Mouse (Mus musculus): ENCODE measurements around the gene Zfp219.

- TF ChIP-seq POLR2A (IDR thresholded peaks at IDR 0.05; ENCODE audit: extremely low read depth, insufficient read depth, low read length) (no peak), CTCF (IDR thresholded peaks at IDR 0.05; ENCODE audit: extremely low read depth, insufficient read depth, low read length) (no peak)
Measured at GRCm38 (mm10) chr14:52022244-52022708, 1.7 kb upstream of the Zfp219 start.
